Mouse (Mus musculus) ZHBTc4 (cell line): Measurements from ENCODE around the gene Msh3.
"Not testable (repeated sequence)": the region's sequence is repeated elsewhere in the genome, so short reads cannot be mapped to it uniquely, and the experiment has no call there.

ENCODE experiments used
- DNase-seq: peaks from one replicate; pipeline ENCODE4 v3.0.0-alpha.2; 2011; ENCODE audit warnings: low read depth, low spot score

Gene Msh3

DNA sequence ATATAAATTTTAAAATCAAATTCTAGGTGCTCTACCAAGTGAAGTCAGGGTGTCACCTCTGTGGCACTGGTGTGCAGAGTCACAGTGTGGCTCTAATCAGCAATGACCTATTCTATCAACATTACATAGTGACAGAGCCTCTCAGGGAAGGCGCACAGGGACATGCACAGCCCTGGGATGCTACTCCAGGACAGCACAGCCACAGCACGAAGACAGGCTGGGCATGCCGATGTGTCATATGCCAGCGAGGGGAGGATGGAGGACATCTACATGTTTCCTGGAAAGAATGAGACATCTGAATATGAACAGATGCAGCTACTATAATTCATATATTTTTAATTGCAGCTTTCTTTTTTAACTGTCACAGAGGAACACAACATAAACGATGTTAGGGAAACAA, 101.0 kb downstream of the Msh3 start:
- DNase-seq = no peak

DNA sequence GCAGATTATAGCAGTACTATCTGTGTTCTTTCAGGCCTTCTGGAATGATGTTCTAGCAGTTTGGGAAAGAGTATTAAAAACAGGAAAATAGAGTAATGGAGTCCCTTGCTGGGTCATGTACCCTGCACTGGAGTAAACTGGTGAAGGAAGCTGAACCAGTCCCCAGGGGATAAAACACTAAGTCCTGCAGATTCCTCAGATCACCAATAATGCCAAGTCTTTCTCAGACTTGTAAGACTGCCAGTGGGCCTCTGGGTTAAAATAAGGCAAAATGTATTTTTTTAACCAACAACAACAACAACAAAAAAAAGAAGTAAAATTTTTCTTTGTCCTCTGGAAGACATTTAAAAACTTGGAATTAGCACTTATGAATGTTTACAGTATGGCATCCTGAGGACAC, 102.5 kb downstream of the Msh3 start:
- no peak for DNase-seq

GRCm38 (mm10) chr13:92247576-92247975, 107.2 kb downstream of the Msh3 start:
- DNase-seq = no peak

DNA sequence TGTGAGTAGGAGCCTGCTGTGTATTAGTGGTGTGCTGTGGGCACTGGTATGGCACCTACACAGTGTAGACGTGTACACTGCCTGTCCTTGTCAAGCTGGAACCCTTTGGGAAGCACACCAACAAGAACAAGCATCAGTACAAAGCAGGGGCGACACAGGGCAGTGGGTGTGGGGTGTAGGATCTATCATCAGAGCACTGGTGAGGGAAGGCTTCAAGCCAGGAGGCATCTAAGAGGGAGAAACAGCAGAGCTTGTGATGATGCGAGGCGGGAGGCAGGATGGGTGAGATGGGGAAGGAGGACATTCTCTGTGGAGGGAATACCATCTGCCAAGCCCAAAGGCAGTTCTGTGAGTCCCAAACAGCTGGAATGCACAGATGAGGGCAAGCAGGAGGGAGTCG, 107.8 kb downstream of the Msh3 start:
- no peak for DNase-seq

- no peak for DNase-seq
Measured at GRCm38 (mm10) chr13:92244731-92245130, 110.1 kb downstream of the Msh3 start.

DNA sequence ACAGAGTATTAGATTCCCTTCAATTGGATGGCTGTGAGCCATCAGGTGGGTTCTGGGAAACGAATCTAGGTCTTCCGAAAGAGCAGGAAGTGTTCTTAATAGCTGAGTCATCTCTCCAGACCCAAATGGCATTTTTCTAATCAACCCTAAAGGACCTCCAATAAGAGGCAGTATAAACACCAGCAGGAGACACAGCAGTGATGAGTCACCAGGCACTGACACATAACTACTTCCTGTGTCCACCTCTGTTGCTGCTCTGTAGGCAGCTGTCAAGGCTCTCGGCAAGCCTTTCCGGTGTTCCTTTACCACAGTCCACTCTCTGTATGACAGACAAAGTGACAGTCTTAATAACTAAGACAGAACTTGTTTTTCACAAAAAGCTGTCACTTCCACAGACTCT, 113.4 kb downstream of the Msh3 start:
- DNase-seq = no peak

GRCm38 (mm10) chr13:92237887-92238286, 116.9 kb downstream of the Msh3 start:
- DNase-seq = no peak

DNA sequence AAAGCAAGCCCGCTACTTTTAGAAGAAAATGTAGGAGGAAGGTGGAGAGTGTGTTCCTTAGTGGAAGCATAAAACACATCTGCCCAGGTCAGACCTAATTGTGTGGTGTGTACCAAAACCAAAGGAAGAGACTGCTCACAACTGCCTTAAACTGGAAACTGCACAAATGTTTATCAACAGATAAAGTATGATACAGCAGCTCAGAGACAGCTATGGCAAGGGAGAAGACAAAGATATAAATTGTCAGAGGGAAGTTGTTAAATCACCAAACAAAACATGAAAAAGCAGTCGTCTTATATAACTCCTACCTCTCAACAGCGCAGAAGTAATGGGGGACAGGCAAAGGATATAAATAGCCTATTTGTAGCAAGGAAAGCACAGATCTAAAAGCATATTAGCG, 117.8 kb downstream of the Msh3 start:
- DNase-seq = no peak

DNA sequence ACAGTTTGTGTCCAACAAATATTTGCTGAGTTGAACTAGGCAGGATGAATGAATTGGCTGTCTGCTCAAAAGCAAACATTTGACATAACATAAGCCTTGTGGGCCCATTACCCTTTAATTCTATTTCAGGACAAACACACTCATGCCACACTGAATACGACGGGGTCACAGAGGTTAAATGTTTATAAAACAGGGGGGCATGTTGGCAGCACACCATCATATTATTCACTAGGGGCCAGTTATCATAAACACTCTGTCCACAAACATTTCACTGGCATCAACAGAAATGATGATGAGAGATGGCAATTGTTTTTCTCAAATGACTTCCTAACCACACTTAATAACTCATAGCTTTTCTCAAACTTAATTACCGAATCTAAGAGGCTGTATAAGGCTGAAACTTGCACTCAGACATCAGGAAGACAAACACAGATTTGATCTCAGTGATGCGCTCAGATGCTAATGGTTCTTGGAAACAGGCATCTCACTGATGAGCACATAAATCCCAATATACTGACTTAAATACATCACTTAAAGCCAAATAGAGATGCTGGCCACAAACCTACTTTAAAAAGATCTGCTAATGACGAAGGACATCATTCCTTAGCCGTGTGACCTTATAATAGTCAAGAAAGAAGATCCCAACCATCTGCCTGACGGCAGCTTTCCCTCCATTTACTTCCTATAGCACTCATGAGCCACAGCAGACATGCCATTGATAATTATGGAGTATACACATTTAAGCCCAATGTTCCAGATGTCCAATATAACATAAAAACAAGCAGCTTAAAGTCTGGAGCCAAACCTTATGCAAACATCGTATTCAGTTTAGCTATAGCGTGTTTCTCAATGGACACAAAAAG, 122.5 kb downstream of the Msh3 start:
- DNase-seq = no peak

DNA sequence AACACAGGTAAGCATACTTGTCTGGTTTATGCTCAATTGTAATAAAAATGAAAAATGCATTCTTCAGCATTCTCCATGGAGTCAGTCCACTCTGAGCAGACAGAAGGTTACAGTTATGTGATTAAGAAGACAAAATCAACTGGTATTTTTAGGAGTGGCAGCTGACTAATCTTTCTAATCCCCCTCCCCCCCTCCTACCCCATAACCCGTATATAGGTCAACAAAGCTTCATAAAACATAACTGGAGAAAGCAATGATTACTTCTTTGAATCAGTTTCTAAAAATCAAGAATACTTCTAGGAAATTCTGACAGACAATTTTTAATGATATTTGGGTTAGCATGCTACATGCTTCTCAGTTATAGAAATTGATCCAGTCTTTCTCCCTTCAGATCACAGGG, 126.8 kb downstream of the Msh3 start:
- DNase-seq = no peak

GRCm38 (mm10) chr13:92223567-92223966, 131.2 kb downstream of the Msh3 start:
- DNase-seq = no peak

GRCm38 (mm10) chr13:92222763-92223162, 132.0 kb downstream of the Msh3 start:
- no peak for DNase-seq

DNA sequence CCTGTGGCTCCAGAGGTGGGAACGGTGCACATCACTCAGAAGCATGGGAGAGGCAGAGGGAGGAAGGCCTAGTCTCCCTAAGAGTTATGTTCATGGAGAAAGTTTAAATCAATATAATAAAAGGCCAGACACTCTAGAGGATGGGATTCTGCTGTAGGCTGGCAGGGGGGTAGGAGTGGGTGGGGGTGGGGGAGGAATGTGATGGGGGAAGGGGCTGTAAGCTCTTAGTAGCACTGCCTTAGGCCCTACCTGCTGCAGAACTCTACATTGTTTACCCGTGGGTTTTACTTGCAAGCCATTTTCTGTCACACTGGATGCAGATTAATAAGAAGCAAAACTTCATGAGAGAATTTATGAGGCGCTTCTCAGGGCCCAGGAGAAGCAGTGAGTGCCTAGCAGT, 135.0 kb downstream of the Msh3 start:
- no peak for DNase-seq

GRCm38 (mm10) chr13:92217216-92217615, 137.6 kb downstream of the Msh3 start:
- DNase-seq = no peak

- DNase-seq = no peak
Measured at GRCm38 (mm10) chr13:92196860-92197259, 157.9 kb downstream of the Msh3 start.

GRCm38 (mm10) chr13:92193806-92194205, 161.0 kb downstream of the Msh3 start:
- DNase-seq = not testable (repeated sequence)

- peak; percentile 75 for DNase-seq
Measured at GRCm38 (mm10) chr13:92172686-92173085, 182.1 kb downstream of the Msh3 start.
